Mouse (Mus musculus): ENCODE data around the gene Asap2.
"Not testable (repeated sequence)": the region's sequence is repeated elsewhere in the genome, so short reads cannot be mapped to it uniquely, and the experiment has no call there.

DNA sequence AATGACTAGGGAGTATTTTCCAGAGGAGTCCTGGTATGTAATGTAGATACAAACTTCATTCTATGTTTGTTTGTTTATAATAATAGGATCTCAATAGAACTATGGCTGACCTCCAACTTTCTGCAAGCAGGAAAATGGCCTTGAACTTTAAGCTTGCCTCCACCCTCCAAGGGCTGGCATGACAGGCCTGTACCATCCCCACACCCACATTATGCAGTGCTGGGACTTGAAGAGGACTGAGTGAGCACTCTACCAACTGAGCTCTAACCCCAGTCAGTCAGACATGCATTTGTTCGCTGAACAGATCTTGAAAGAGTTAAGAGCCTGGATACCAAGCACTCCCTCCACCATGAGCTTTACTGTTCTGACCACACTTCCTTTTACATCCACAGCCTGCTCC is 102.2 kb downstream of the Asap2 start:
- not testable (repeated sequence) for TF ChIP-seq TAL1, GATA1 (IDR thresholded peaks at IDR 0.05; ENCODE audit: low read length)

Measured in erythroblast, embryonic 14.5 days (primary cell).